Comparison of ENCODE assay signal across 9 mouse cellular contexts in the genomic region with DNA sequence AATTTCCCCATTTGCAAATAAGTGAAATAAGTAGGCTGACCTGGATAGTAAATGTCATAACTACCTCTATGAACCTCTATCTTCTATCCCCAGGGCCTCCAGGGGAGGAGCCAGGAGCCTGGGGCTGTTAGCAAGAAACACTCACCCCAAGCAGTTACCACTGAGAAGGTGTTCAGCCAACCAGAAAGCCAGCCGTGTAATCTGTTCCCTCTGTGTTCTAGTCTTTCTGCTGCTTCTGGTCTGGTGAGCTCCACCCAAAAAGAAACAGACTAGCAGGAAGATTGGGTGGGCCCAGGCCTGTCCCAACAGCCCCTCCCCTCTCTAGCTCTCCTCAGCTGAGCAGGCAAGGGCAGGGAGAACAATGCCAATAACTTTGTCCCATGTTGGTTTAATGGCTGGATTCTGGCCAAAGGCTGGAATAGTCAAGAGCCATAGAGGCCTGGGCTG. TPM values are rescaled to one million over a fixed set of nuclear protein-coding genes. Genes with fewer than 3 reads are reported as not detected.
A peak's percentile ranks its signal among the peaks of the same experiment; 100 is the strongest.
DNase-seq lines count a peak whose midpoint lies in the region; ATAC-seq and TF ChIP-seq lines count a peak whose summit lies in the region.
"Had no signal": no experiment of that assay in that cellular context is flagged by ENCODE, and none has a peak within 500 bp of the region (broad histone marks: within the 10 kb centered on the region; RNA-seq: fewer than 3 reads in every experiment).

No protein-coding gene starts in this region.

- peak; percentile 84 for ATAC-seq in G1E (ENCODE audit: extremely low read depth, insufficient number of reproducible peaks, low FRiP score, poor library complexity, severe bottlenecking)
- peak; percentile 66; the same call in 1 of the 2 replicates for ATAC-seq in lung, embryonic 15.5 days (ENCODE audit: borderline replicate concordance, extremely low read depth, low FRiP score, low TSS enrichment)
- no peak for ATAC-seq in granulocyte monocyte progenitor cell, adult 5-6 weeks (replicated peaks; ENCODE audit: poor library complexity, severe bottlenecking)
- ATAC-seq in cerebellum, adult (ENCODE audit: insufficient number of reproducible peaks, low FRiP score, low TSS enrichment), result no peak

- H3K27ac ChIP-seq in lung, embryonic 15.5 days, result no peak overlapping the region

- no peak overlapping the region for H3K4me2 ChIP-seq in lung, embryonic 15.5 days

- no peaks in the 10 kb centered on the region for H3K36me3 ChIP-seq in G1E (replicated peaks)
- H3K36me3 ChIP-seq in lung, embryonic 15.5 days, result no peaks in the 10 kb centered on the region

- peaks cover 84% of the 10 kb centered on the region for H3K4me1 ChIP-seq in G1E (ENCODE audit: insufficient read depth, low read depth, low read length)
- peaks cover 11% of the 10 kb centered on the region for H3K4me1 ChIP-seq in lung, embryonic 15.5 days

- DNase-seq in 416B (ENCODE audit: low read depth) (peak; percentile 76), G1E (ENCODE audit: low spot score) (peak; percentile 95)
- DNase-seq in heart, adult 8-10 months (ENCODE audit: low spot score), result peak; percentile 39
- DNase-seq in embryo, embryonic 9.5 days (ENCODE audit: extremely low spot score), result no peak
- no peak for DNase-seq in frontal cortex, postnatal 14 days (ENCODE audit: low spot score in 2 of 2)
- DNase-seq: adrenal gland, postnatal 36 days had no signal

- H3K27me3 ChIP-seq in G1E (ENCODE audit: insufficient read depth, low read length), result no peaks in the 10 kb centered on the region
- H3K27me3 ChIP-seq in lung, embryonic 15.5 days, result no peaks in the 10 kb centered on the region

- H3K9ac ChIP-seq in lung, embryonic 15.5 days, result no peak overlapping the region

- H3K9me3 ChIP-seq in G1E (replicated peaks), result no peaks in the 10 kb centered on the region
- H3K9me3 ChIP-seq in lung, embryonic 15.5 days, result no peaks in the 10 kb centered on the region

- 48% methylated on average over 1 of the region's 1 CpGs for WGBS in lung, embryonic 15.5 days

- H3K4me3 ChIP-seq in G1E (ENCODE audit: low read depth, low read length), result peak overlapping the region; percentile 34; the same call in 1 of the 2 replicates
- H3K4me3 ChIP-seq in lung, embryonic 15.5 days, result no peak overlapping the region

- TF ChIP-seq CTCF in G1E (IDR thresholded peaks at IDR 0.05; ENCODE audit: low read depth, low read length), result no peak

RNA-seq across cellular contexts. Expression of gene Klf11, which starts 6.9 kb away (rescaled TPM):
- total RNA-seq in G1E (2014; fragmentation: Nextera tagmentation), result 16.0 and 18.9 TPM in 2 replicates
- 7.0 and 7.5 TPM in 2 replicates for total RNA-seq in G1E (2017)
- 17.4 and 19.2 TPM in 2 replicates for polyA plus RNA-seq in G1E (2012)
- total RNA-seq in heart, adult 8-10 months (2022), result 10 to 100 TPM in 3 of 4 experiments, 1 to 10 TPM in 1; 7.9 to 11.9 (median 11.1) TPM
- polyA plus RNA-seq in lung, embryonic 15.5 days (2015; fragmentation: Nextera tagmentation; extraction: Ambion mirVana), result 12.6 and 15.0 TPM in 2 replicates
- total RNA-seq in granulocyte monocyte progenitor cell, adult 5-6 weeks (2014; fragmentation: Nextera tagmentation), result 7.1 and 13.2 TPM in 2 replicates
- 10.0 and 12.7 TPM in 2 replicates for total RNA-seq in granulocyte monocyte progenitor cell, adult 5-6 weeks (2017)

RNA-seq across cellular contexts. Expression of gene Cys1, which starts 37.5 kb away (rescaled TPM):
- total RNA-seq in G1E (2014; fragmentation: Nextera tagmentation), result 1.2 TPM in 1 of 2 replicates, not detected in the other
- 0.12 TPM in 1 of 2 replicates, not detected in the other for total RNA-seq in G1E (2017)
- polyA plus RNA-seq in G1E (2012), result not detected in 2 replicates
- total RNA-seq in heart, adult 8-10 months (2022), result 1 to 10 TPM; 3.3 to 5.6 (median 4.7) TPM
- 2.1 and 2.2 TPM in 2 replicates for polyA plus RNA-seq in lung, embryonic 15.5 days (2015; fragmentation: Nextera tagmentation; extraction: Ambion mirVana)
- total RNA-seq in granulocyte monocyte progenitor cell, adult 5-6 weeks (2014; fragmentation: Nextera tagmentation), result not detected in 2 replicates
- not detected in 2 replicates for total RNA-seq in granulocyte monocyte progenitor cell, adult 5-6 weeks (2017)

Comparison
In these comparisons a context has a peak if more than half of its experiments do, and no peak if none do; other contexts are left out.
1. DNase-seq: peak in 416B (single experiment), G1E (single experiment) and heart, adult 8-10 months (single experiment); none in embryo, embryonic 9.5 days (single experiment) and frontal cortex, postnatal 14 days (0 of 2).
2. ATAC-seq: peak in G1E (single experiment) and lung, embryonic 15.5 days (single experiment); none in granulocyte monocyte progenitor cell, adult 5-6 weeks (single experiment) and cerebellum, adult (single experiment).